Mouse (Mus musculus) neural tube, embryonic 14.5 days (tissue): ENCODE results near the gene Spin1. TPM values are rescaled to one million over a fixed set of nuclear protein-coding genes. Genes with fewer than 3 reads are reported as not detected.

Experiments used
- ATAC-seq: fragments of 200-750 bp; cut with Nextera tagmentation; 2 replicates; pipeline ENCODE4 v1.8.0; 2017; ENCODE audit warnings: low read depth, mild to moderate bottlenecking, moderate TSS enrichment, moderate library complexity
- H3K27ac ChIP-seq: fragments of 300-500 bp; sonication (generic); 2 replicates; pipeline ENCODE4 v1.5.1; 2014; ENCODE audit warnings: low read depth, mild to moderate bottlenecking, control low read depth, low read length, moderate library complexity, mixed read lengths
- H3K27me3 ChIP-seq: fragments of 300-500 bp; sonication (generic); 2 replicates; pipeline ENCODE4 v1.6.1; 2014; ENCODE audit warnings: low read length; ENCODE audit not compliant: control insufficient read depth, insufficient read depth
- H3K36me3 ChIP-seq: fragments of 300-500 bp; sonication (generic); 2 replicates; pipeline ENCODE4 v1.6.1; 2014; ENCODE audit warnings: low read length, mixed read lengths; ENCODE audit not compliant: control insufficient read depth, insufficient read depth
- H3K4me1 ChIP-seq: fragments of 300-500 bp; sonication (generic); 2 replicates; pipeline ENCODE4 v1.6.1; 2014; ENCODE audit warnings: low read length; ENCODE audit not compliant: control insufficient read depth, insufficient read depth
- H3K4me2 ChIP-seq: fragments of 300-500 bp; sonication (generic); 2 replicates; pipeline ENCODE4 v1.6.1; 2014; ENCODE audit warnings: mild to moderate bottlenecking, low read depth, low read length, control low read depth
- H3K4me3 ChIP-seq: fragments of 300-500 bp; sonication (generic); 2 replicates; pipeline ENCODE4 v1.5.1; 2014; ENCODE audit warnings: low read depth, low read length, control low read depth, mixed read lengths
- H3K9ac ChIP-seq: fragments of 300-500 bp; sonication (generic); replicated peaks from 2 replicates; pipeline ENCODE4 v1.6.1; 2014; ENCODE audit warnings: low read depth, mild to moderate bottlenecking, control low read depth, low read length, mixed read lengths
- H3K9me3 ChIP-seq: fragments of 300-500 bp; sonication (generic); 2 replicates; pipeline ENCODE4 v1.6.1; 2016; ENCODE audit warnings: low read length; ENCODE audit not compliant: control insufficient read depth
- WGBS: fragments of 180-500 bp; shearing (Covaris S2); extraction: QIAGEN DNeasy Blood & Tissue Kit; methylation state at CpG from one replicate; pipeline ENCODE4 v1.1.7; 2014; 5-methylcytosine and 5-hydroxymethylcytosine counted together
- polyA plus RNA-seq: library from polyadenylated mRNA; unstranded; fragments of >200 nt; fragmentation: Nextera tagmentation; extraction: Ambion mirVana; gene quantifications from 2 replicates; pipeline ENCODE4 v1.2.1, GENCODE M21; 2014

Spin1 gene
- polyA plus RNA-seq, 1 experiment from 2014 or later = 161 TPM

DNA sequence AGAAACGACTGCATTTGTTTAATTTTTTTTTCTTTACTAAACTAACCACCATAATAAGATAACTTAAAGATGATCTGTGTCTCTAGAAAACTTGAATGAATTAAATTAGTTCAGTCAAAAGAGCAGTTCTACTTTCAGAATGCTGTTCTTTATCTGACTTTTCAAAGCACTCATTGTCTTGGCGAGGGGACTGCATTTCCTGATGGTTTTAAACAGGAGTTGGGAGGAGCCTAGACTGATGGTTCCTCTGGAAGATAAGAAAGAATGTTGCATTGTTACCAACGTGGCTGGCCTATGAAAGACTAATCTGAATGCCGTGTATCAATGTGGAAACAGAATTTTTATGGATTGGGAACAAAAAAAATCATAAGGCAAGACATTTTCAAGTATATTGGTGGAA lies 20.1 kb downstream of the Spin1 start:
- no peaks in the 10 kb centered on the region for H3K36me3 ChIP-seq
- H3K4me2 ChIP-seq = no peak overlapping the region
- no peak overlapping the region for H3K9ac ChIP-seq
- H3K27me3 ChIP-seq = no peaks in the 10 kb centered on the region
- H3K27ac ChIP-seq = no peak overlapping the region
- no peaks in the 10 kb centered on the region for H3K9me3 ChIP-seq
- no peak for ATAC-seq
- peaks cover 25% of the 10 kb centered on the region for H3K4me1 ChIP-seq
- H3K4me3 ChIP-seq = no peak overlapping the region
- WGBS = 6% methylated on average over 4 of the region's 4 CpGs

DNA sequence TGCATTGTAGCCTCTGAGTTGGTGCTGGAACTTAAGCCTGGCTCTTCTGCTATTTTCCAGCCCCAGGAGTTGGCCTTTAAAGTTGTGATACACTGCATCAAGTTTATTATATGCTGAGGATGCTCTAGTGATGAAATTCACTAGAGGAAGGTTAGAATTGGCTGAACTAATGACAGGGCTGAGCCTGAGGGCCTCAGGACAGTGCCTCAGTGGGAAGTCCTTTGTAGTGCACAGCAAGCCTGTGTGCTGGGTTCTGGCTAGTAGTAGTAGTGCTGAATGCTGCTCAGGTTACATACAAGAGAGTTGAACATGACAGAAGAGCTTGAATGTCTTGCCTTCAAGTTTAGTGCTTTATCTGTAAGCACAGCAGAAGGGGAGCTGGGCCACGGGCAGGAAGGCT lies 21.3 kb downstream of the Spin1 start:
- Histone ChIP-seq H3K36me3 (no peaks in the 10 kb centered on the region), H3K9me3 (no peaks in the 10 kb centered on the region), H3K4me2 (no peak overlapping the region), H3K4me1 (peaks cover 25% of the 10 kb centered on the region), H3K27me3 (no peaks in the 10 kb centered on the region), H3K9ac (no peak overlapping the region), H3K4me3 (no peak overlapping the region), H3K27ac (no peak overlapping the region)
- WGBS = 30% methylated on average over 1 of the region's 1 CpGs
- no peak for ATAC-seq

DNA sequence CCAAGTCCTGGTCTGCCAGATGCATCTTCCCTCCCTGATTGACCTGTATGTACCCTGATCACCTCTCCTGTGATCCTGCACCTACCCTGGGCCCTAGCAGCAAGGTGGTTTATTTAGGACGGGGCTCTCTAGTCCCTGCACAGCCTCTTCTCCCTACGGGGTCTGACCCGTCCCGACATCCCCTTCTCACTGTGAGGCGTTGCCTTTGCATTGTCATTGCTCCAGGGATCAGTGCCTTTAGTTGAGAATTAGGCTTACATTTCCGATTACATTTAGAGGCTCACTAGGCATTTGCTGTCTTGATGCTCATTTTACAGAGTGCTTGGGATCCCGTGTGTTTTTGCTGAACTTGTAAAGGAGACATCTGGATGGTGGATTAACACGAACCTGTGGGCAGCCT lies 22.1 kb downstream of the Spin1 start:
- Histone ChIP-seq H3K4me3 (no peak overlapping the region), H3K9me3 (no peaks in the 10 kb centered on the region), H3K9ac (no peak overlapping the region), H3K27me3 (no peaks in the 10 kb centered on the region), H3K27ac (no peak overlapping the region), H3K36me3 (no peaks in the 10 kb centered on the region), H3K4me2 (no peak overlapping the region), H3K4me1 (peaks cover 25% of the 10 kb centered on the region)
- ATAC-seq = no peak
- WGBS = 82% methylated on average over 8 of the region's 8 CpGs

DNA sequence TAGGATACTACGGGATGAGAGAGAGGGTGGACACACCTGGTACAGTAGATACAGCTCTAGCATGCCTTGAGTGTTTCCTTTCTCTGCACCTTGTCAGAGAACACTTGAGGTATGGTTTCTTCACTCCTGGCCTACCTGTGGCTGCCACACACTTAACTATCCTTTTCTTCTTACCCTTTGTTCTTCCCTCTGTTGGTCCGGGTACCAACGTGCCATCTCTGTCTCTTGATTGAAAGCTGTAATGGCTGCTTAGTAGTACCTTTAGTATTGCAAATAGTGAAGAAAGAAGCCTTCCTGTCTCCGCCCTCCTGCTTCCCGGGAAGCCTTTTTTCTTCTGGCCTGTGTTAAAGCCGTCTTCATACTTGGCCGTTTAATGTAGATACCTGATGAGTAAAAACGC lies 24.7 kb downstream of the Spin1 start:
- Histone ChIP-seq H3K36me3 (peaks cover 3% of the 10 kb centered on the region; the same call in 1 of the 2 replicates), H3K4me1 (peaks cover 12% of the 10 kb centered on the region), H3K9me3 (no peaks in the 10 kb centered on the region), H3K27me3 (no peaks in the 10 kb centered on the region), H3K4me2 (no peak overlapping the region), H3K27ac (no peak overlapping the region), H3K4me3 (no peak overlapping the region), H3K9ac (no peak overlapping the region)
- 65% methylated on average over 8 of the region's 8 CpGs for WGBS
- no peak for ATAC-seq

DNA sequence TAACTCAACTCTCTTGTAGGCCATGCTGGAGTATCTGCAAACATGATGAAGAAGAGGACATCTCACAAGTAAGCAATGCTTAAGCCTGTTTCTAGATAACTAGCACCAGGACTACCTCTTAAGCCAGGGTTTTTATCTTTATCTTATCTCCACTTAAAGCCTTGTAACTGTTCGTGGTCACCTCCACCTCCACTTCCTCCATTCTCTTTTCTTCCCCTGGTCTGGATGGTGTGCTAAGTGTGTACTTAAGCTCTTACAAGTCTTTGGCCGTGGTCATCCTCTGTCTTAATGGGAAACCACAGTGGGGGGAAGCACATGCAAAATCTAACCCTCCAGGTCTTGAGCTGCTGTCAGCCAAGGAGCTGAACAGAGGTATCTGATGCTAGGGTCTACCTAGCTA lies 27.2 kb downstream of the Spin1 start:
- Histone ChIP-seq H3K36me3 (peaks cover 3% of the 10 kb centered on the region; the same call in 1 of the 2 replicates), H3K9ac (no peak overlapping the region), H3K4me2 (no peak overlapping the region), H3K9me3 (no peaks in the 10 kb centered on the region), H3K4me1 (no peaks in the 10 kb centered on the region), H3K4me3 (no peak overlapping the region), H3K27ac (no peak overlapping the region), H3K27me3 (no peaks in the 10 kb centered on the region)
- 86% methylated on average over 2 of the region's 2 CpGs for WGBS
- ATAC-seq = no peak

DNA sequence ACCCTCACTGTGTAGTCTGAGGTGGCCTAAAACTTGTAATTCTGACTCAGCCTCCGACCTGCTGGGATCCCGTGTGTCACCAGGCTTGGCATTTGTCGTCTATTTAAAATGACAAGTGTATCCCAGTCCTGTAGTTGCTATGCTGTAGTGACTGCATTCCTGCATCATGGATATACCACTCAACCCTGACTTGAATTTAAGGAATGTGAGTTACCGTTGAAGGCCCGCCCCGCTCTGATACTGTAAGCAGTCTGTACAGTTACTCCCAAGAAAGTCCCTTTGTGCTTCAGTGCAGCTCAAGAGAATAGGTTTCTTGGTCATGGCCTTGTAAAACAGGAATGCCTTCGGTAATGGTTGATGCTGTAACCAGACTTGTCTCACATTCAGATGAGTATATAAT lies 27.7 kb downstream of the Spin1 start:
- Histone ChIP-seq H3K27ac (no peak overlapping the region), H3K36me3 (peaks cover 3% of the 10 kb centered on the region; the same call in 1 of the 2 replicates), H3K4me2 (no peak overlapping the region), H3K4me1 (no peaks in the 10 kb centered on the region), H3K9me3 (no peaks in the 10 kb centered on the region), H3K4me3 (no peak overlapping the region), H3K27me3 (no peaks in the 10 kb centered on the region), H3K9ac (no peak overlapping the region)
- 93% methylated on average over 7 of the region's 7 CpGs for WGBS
- no peak for ATAC-seq

DNA sequence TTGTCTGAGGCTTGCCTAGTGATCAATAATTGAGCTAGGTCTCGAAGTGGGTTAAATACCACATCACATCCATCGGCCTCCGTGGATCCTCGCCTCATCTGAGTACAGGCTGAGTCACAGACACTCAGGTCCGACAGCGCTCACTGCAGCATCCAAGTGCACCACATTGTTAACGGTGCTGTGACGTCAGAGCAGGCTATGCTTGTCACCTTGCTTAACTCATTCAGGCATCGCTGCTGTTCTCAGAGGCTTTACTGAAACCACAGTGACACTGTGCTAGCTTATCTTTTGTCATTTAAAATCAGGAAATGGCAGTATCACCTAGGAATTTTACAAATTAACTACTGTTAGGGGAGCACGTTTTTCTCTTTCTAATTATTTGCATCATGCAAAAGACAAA lies 30.5 kb downstream of the Spin1 start:
- Histone ChIP-seq H3K4me2 (no peak overlapping the region), H3K9ac (no peak overlapping the region), H3K27me3 (no peaks in the 10 kb centered on the region), H3K4me1 (no peaks in the 10 kb centered on the region), H3K9me3 (no peaks in the 10 kb centered on the region), H3K27ac (no peak overlapping the region), H3K36me3 (peaks cover 5% of the 10 kb centered on the region; the same call in 1 of the 2 replicates), H3K4me3 (no peak overlapping the region)
- ATAC-seq = no peak
- 85% methylated on average over 10 of the region's 10 CpGs for WGBS

DNA sequence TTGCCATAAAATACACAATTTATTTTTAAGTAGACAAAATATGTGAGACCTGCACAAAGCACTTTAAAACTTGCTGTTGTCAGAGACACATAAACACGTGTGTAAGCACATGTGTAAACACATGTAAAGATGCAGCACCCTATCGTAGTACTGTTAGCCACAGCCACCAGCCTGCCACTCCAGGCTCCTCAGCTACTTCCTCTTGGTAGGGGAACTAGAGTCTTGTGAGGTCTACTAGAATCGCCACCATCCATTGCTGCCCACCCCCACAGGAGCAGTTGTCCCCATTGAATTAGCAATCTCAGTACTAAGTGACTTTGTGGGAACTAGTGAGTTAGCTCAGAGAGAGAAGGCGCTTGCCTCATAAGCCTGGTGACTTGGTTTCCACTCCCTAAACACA lies 35.6 kb downstream of the Spin1 start:
- Histone ChIP-seq H3K4me2 (no peak overlapping the region), H3K4me1 (no peaks in the 10 kb centered on the region), H3K9me3 (no peaks in the 10 kb centered on the region), H3K27ac (no peak overlapping the region), H3K4me3 (no peak overlapping the region), H3K9ac (no peak overlapping the region), H3K36me3 (peaks cover 6% of the 10 kb centered on the region; the same call in 1 of the 2 replicates), H3K27me3 (no peaks in the 10 kb centered on the region)
- WGBS = 91% methylated on average over 4 of the region's 4 CpGs
- ATAC-seq = no peak

DNA sequence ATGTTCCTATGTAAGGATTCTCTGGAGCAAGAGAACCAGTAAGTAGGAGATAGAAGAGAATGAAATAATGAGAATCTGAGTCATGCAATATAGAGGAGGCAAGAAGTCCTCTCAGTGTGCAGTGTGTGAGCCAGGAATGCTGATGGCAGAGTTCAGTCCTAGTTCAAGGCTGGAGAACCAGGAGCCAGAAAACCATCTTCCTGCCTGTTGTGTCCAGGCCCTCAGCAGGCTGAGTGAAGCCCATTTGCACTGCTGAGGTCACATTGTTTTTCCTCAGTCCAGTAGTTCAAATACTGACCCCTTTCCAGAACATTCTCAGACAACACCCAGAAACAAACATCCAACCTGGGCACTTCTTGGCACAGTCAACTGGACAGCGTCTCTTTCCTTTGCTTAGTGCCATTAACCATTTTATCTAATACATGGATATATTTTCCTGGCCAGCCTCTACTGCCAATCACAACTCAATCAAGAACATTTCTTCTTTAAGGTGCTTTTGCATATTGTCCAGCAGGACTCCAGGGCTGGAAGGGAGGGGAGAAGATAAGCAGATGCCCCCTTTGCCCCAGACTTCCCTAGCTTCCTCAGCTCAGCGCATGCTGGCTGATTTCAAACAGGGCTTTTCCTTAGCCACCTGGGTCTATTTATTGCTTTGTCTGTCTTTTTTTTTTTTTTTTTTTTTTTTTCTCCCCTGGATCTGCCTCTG lies 36.5 kb downstream of the Spin1 start:
- 78% methylated on average over 2 of the region's 2 CpGs for WGBS
- H3K4me2 ChIP-seq = no peak overlapping the region
- H3K4me3 ChIP-seq = no peak overlapping the region
- peaks cover 6% of the 10 kb centered on the region; the same call in 1 of the 2 replicates for H3K36me3 ChIP-seq
- H3K27me3 ChIP-seq = no peaks in the 10 kb centered on the region
- ATAC-seq = no peak
- H3K27ac ChIP-seq = no peak overlapping the region
- no peaks in the 10 kb centered on the region for H3K4me1 ChIP-seq
- H3K9ac ChIP-seq = no peak overlapping the region
- no peaks in the 10 kb centered on the region for H3K9me3 ChIP-seq
